Mouse (Mus musculus): ENCODE measurements around the gene Gphn. TPM values are rescaled to one million over a fixed set of nuclear protein-coding genes. Genes with fewer than 3 reads are reported as not detected.

The Gphn gene
- polyA plus RNA-seq, 1 experiment from 2014 or later, result 11.2 TPM

DNA sequence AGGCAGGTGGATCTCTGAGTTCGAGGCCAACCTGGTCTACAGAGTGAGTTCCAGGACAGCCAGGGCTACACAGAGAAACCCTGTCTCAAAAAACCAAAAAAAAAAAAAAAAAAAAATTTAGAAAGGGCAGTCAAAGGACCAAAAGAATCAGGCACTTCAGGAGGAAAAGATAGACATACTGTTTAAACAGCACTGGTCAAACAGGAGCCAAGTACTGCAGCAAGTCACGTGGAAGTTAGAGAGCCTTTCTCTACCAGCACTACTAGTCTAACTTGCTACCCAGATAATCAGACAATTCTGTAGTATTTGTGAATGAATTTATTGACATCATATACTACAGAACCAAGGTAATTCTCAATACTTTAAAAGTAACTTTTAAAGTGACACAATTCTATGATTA is 454.9 kb downstream of the Gphn start:
- no peak for DNase-seq (ENCODE audit: low spot score)
- no peaks in the 10 kb centered on the region for H3K36me3 ChIP-seq (replicated peaks)
- 85% methylated on average over 2 of the region's 2 CpGs for WGBS
- no peaks in the 10 kb centered on the region for H3K9me3 ChIP-seq
- no peaks in the 10 kb centered on the region for H3K27me3 ChIP-seq (replicated peaks; ENCODE audit: low read depth, poor library complexity, severe bottlenecking)
- H3K4me1 ChIP-seq, result no peaks in the 10 kb centered on the region
- no peak overlapping the region for H3K27ac ChIP-seq (replicated peaks)
- H3K4me3 ChIP-seq, result no peak overlapping the region

DNA sequence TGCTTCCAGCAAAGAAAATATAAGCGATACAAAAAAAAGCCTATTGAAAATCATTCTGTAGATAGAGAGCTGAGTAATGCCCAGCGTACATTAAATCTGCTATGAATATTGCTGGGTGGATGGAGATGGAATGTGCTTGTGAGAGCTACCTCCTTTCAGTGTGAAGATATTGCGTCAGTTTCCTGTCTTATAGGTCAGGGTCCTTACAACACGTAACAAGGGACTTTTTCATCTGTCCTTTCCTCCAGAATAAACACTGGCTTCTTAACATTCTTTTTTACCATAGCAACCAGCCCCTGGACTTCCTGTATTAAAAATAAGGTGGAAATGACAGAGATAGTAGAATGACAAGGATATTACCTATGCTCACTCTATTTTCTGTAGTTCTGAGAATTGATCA is 456.1 kb downstream of the Gphn start:
- Histone ChIP-seq H3K4me1 (no peaks in the 10 kb centered on the region), H3K27me3 (replicated peaks; ENCODE audit: low read depth, poor library complexity, severe bottlenecking) (no peaks in the 10 kb centered on the region), H3K36me3 (replicated peaks) (no peaks in the 10 kb centered on the region), H3K4me3 (no peak overlapping the region), H3K27ac (replicated peaks) (no peak overlapping the region), H3K9me3 (no peaks in the 10 kb centered on the region)
- WGBS, result 76% methylated on average over 4 of the region's 4 CpGs
- DNase-seq (ENCODE audit: low spot score), result no peak

DNA sequence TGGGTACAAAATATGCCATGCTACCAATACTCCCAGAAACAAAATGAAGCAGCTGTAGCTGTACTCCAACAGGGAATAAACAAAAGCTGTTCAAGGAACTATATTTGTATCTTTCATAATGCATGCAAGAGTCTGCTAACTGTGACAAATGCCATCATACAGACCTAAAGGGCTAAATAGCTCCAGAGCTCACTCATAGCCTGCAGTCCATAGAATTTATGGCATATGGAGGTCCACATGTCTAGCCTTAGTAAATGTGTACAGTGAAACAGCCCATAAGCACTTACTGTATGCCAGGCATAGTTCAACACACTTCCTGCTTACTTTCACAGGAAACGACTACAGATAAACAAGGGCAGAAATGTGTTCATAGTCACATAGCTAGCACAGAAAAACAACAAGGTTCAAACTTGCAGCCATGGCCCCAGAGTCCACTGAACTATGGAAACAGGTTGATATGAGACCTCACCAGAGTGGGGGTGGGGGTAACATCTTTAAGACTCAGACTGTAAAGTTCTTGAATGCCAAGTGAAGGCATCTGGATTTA is 459.6 kb downstream of the Gphn start:
- 73% methylated on average over 1 of the region's 1 CpGs for WGBS
- no peak for DNase-seq (ENCODE audit: low spot score)
- Histone ChIP-seq H3K9me3 (no peaks in the 10 kb centered on the region), H3K36me3 (replicated peaks) (no peaks in the 10 kb centered on the region), H3K4me3 (no peak overlapping the region), H3K4me1 (no peaks in the 10 kb centered on the region), H3K27me3 (replicated peaks; ENCODE audit: low read depth, poor library complexity, severe bottlenecking) (no peaks in the 10 kb centered on the region), H3K27ac (replicated peaks) (no peak overlapping the region)

DNA sequence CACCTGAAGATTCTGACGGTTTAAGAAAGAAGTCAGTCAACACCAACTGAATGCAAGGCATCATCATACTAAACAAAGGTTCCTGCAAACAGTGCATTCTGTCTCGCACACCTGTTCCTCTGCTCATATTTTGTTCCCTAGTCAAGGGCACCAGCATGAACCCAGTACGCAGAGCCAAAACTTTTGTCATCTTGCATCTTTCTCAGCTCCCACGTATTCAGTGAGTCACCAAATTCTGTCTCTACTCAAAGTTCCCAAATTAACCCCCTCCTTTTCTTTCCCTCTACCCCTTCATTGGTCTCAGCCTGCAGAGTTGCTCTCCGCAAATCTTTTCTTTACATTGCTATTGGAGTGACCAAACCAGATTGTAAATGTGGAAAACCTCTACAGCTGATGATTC is 462.7 kb downstream of the Gphn start:
- H3K4me3 ChIP-seq, result no peak overlapping the region
- no peaks in the 10 kb centered on the region for H3K4me1 ChIP-seq
- no peak for DNase-seq (ENCODE audit: low spot score)
- H3K27ac ChIP-seq (replicated peaks), result no peak overlapping the region
- 81% methylated on average over 5 of the region's 5 CpGs for WGBS
- H3K27me3 ChIP-seq (replicated peaks; ENCODE audit: low read depth, poor library complexity, severe bottlenecking), result no peaks in the 10 kb centered on the region
- no peaks in the 10 kb centered on the region for H3K36me3 ChIP-seq (replicated peaks)
- H3K9me3 ChIP-seq, result no peaks in the 10 kb centered on the region

DNA sequence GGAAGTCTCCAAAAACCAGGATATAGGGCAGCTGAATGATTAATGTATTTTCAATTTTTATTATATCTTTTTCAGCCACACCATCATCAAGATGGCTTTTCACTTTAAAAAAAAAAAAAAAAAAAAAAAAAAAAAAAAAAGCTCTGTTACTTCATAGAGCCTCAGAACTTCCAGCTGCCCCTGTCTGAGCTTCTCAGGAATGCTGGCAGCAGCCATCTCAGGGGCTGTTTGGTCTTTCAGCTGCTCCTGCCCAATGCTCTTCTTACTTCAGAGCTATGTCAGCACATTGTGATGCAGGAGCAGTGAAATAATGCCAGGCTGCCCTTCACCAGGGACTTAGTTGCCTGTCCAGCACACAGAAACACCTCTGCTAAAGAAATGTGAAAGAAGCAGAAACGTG is 465.1 kb downstream of the Gphn start, which contains the start of gene Fam71d:
Gene Fam71d, plus strand, starts transcription at position 211 of the 400 bp plus-strand sequence.
- Histone ChIP-seq H3K4me1 (no peaks in the 10 kb centered on the region), H3K27me3 (replicated peaks; ENCODE audit: low read depth, poor library complexity, severe bottlenecking) (no peaks in the 10 kb centered on the region), H3K9me3 (no peaks in the 10 kb centered on the region), H3K36me3 (replicated peaks) (no peaks in the 10 kb centered on the region), H3K4me3 (no peak within 1 kb of the TSS), H3K27ac (replicated peaks) (no peak within 1 kb of the TSS)
- DNase-seq (ENCODE audit: low spot score), result no peak
- WGBS, result 57% methylated on average over 1 of the region's 1 CpGs

GRCm38 (mm10) chr12:78693281-78693680 is 467.1 kb downstream of the Gphn start:
- Histone ChIP-seq H3K27ac (replicated peaks) (no peak overlapping the region), H3K9me3 (no peaks in the 10 kb centered on the region), H3K4me3 (no peak overlapping the region), H3K4me1 (no peaks in the 10 kb centered on the region), H3K36me3 (replicated peaks) (no peaks in the 10 kb centered on the region), H3K27me3 (replicated peaks; ENCODE audit: low read depth, poor library complexity, severe bottlenecking) (no peaks in the 10 kb centered on the region)
- 85% methylated on average over 2 of the region's 2 CpGs for WGBS
- no peak for DNase-seq (ENCODE audit: low spot score)

- Histone ChIP-seq H3K4me1 (no peaks in the 10 kb centered on the region), H3K4me3 (no peak overlapping the region), H3K36me3 (replicated peaks) (no peaks in the 10 kb centered on the region), H3K27me3 (replicated peaks; ENCODE audit: low read depth, poor library complexity, severe bottlenecking) (no peaks in the 10 kb centered on the region), H3K27ac (replicated peaks) (no peak overlapping the region), H3K9me3 (no peaks in the 10 kb centered on the region)
- 82% methylated on average over 2 of the region's 2 CpGs for WGBS
- no peak for DNase-seq (ENCODE audit: low spot score)
Observed at GRCm38 (mm10) chr12:78717783-78718182, 491.6 kb downstream of the Gphn start.

DNA sequence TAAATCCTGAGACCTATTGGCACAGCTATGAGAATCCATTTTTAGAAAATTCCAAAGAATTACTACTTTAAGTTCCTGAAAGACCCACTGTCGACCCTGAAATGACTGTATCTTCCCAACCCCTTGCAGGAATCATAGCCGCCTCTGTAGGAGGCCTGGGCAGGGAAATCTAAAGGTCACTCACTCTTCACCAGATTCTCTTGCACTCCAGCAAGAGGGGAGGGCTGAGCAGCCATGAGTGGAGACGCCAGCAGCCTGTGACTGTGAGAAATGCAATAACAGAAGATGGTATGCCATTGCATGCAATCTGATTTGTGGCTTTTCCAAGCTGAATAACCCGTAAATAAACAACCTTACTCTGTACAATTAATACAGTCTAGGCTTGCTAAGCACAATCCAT is 501.5 kb downstream of the Gphn start:
- Histone ChIP-seq H3K9me3 (no peaks in the 10 kb centered on the region), H3K36me3 (replicated peaks) (no peaks in the 10 kb centered on the region), H3K4me1 (no peaks in the 10 kb centered on the region), H3K27me3 (replicated peaks; ENCODE audit: low read depth, poor library complexity, severe bottlenecking) (no peaks in the 10 kb centered on the region), H3K4me3 (no peak overlapping the region), H3K27ac (replicated peaks) (no peak overlapping the region)
- DNase-seq (ENCODE audit: low spot score), result no peak
- 63% methylated on average over 4 of the region's 4 CpGs for WGBS

Other genes starting within 250 kb of the Gphn start
- not detected in 2 replicates for gene Gm6657, start 32.1 kb upstream of the Gphn start, polyA plus RNA-seq (2016; fragmentation: Nextera tagmentation; extraction: Ambion mirVana)

Data from embryonic facial prominence, embryonic 10.5 days (tissue).